Mouse (Mus musculus) midbrain, embryonic 16.5 days (tissue): ENCODE measurements around the gene Fam69a. TPM values are rescaled to one million over a fixed set of nuclear protein-coding genes. Genes with fewer than 3 reads are reported as not detected.
A peak's percentile ranks its signal among the peaks of the same experiment; 100 is the strongest.

Source experiments
- ATAC-seq: fragments of 200-750 bp; cut with Nextera tagmentation; 2 replicates; pipeline ENCODE4 v1.8.0; 2017; ENCODE audit warnings: moderate TSS enrichment
- H3K27ac ChIP-seq: fragments of 300-500 bp; sonication (generic); 2 replicates; pipeline ENCODE4 v1.5.1; 2014; ENCODE audit warnings: mild to moderate bottlenecking, low read length, mixed read lengths
- H3K27me3 ChIP-seq: fragments of 300-500 bp; sonication (generic); 2 replicates; pipeline ENCODE4 v1.6.1; 2014; ENCODE audit warnings: low read depth, low read length, mixed read lengths; ENCODE audit not compliant: control insufficient read depth, insufficient read depth
- H3K36me3 ChIP-seq: fragments of 300-500 bp; sonication (generic); 2 replicates; pipeline ENCODE4 v1.6.1; 2014; ENCODE audit warnings: mild to moderate bottlenecking, low read length, moderate library complexity, mixed read lengths; ENCODE audit not compliant: control insufficient read depth, insufficient read depth
- H3K4me1 ChIP-seq: fragments of 300-500 bp; sonication (generic); 2 replicates; pipeline ENCODE4 v1.6.1; 2014; ENCODE audit warnings: mild to moderate bottlenecking, low read length, mixed read lengths; ENCODE audit not compliant: control insufficient read depth, insufficient read depth
- H3K4me2 ChIP-seq: fragments of 300-500 bp; sonication (generic); 2 replicates; pipeline ENCODE4 v1.6.1; 2014; ENCODE audit warnings: mild to moderate bottlenecking, low read length, mixed read lengths
- H3K4me3 ChIP-seq: fragments of 300-500 bp; sonication (generic); 2 replicates; pipeline ENCODE4 v1.5.1; 2014; ENCODE audit warnings: low read depth, mild to moderate bottlenecking, low read length, moderate library complexity, mixed read lengths
- H3K9ac ChIP-seq: fragments of 300-500 bp; sonication (generic); 2 replicates; pipeline ENCODE4 v1.6.1; 2014; ENCODE audit warnings: low read depth, low read length, mixed read lengths
- H3K9me3 ChIP-seq: fragments of 300-500 bp; sonication (generic); replicated peaks from 2 replicates; pipeline ENCODE4 v1.6.1; 2014; ENCODE audit warnings: mild to moderate bottlenecking, low read length, mixed read lengths; ENCODE audit not compliant: control insufficient read depth, poor library complexity, severe bottlenecking
- WGBS: fragments of 180-500 bp; shearing (Covaris S2); extraction: QIAGEN DNeasy Blood & Tissue Kit; methylation state at CpG from one replicate; pipeline ENCODE4 v1.1.7; 2014; 5-methylcytosine and 5-hydroxymethylcytosine counted together
- polyA plus RNA-seq: library from polyadenylated mRNA; unstranded; fragments of >200 nt; fragmentation: Nextera tagmentation; extraction: Ambion mirVana; gene quantifications from 2 replicates; pipeline ENCODE4 v1.2.1, GENCODE M21; 2015

The Fam69a gene
- polyA plus RNA-seq, 1 experiment from 2014 or later: 67.8 TPM

DNA sequence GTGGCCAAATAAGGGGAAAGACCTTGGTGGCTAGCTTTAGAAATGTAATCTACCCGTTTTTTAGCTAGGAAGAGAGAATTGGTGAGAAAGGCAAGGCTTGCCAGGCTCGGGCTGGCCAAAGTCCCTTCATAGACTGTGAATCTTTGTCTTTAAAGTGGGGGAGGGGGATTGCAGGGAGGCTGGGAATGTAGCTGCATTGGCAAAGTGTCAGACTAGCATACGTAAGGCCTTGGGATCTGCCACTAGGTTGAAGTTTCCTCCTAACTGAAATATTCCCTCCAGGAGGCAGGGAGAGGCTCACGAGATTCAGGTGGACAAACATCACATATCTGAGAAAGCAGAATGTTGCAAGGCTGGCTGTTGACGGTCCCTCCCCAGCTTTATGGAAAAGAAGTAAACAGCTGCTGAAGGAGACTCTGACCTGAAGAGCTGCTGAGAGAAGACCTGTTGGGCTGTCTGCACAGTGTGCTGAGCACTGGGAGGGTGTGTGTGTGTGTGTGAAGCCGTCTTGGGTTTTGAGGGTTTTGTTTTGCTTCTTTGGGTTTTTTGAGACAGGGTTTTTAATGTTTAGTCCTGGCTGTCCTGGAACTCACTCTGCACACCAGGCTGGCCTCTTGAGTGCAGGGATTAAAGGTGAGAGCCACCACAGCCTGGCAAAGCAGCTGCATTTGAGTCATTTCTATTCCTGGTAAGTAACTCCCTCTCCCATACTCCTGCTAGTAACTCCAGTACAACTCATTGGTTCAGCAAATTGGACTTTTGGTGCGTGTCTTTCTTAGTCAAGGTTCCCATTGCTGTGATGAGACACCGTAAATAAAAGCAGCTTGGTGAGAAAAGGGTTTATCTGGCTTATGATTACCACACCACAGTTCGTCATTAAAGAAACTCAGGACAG, 96.6 kb downstream of the Fam69a start:
- Histone ChIP-seq H3K9me3 (no peaks in the 10 kb centered on the region), H3K36me3 (no peaks in the 10 kb centered on the region), H3K4me2 (no peak overlapping the region), H3K27ac (no peak overlapping the region), H3K4me3 (no peak overlapping the region), H3K27me3 (no peaks in the 10 kb centered on the region), H3K4me1 (no peaks in the 10 kb centered on the region), H3K9ac (no peak overlapping the region)
- whole genome bisulfite sequencing: 66% methylated on average over 9 of the region's 9 CpGs
- no peak for ATAC-seq

- Histone ChIP-seq H3K4me3 (no peak overlapping the region), H3K4me1 (no peaks in the 10 kb centered on the region), H3K27ac (no peak overlapping the region), H3K4me2 (no peak overlapping the region), H3K36me3 (no peaks in the 10 kb centered on the region), H3K27me3 (no peaks in the 10 kb centered on the region), H3K9ac (no peak overlapping the region), H3K9me3 (no peaks in the 10 kb centered on the region)
- no peak for ATAC-seq
- 90% methylated on average over 5 of the region's 5 CpGs for WGBS
These were observed 106.2 kb downstream of the Fam69a start for GRCm38 (mm10) chr5:107880710-107881109.

GRCm38 (mm10) chr5:107877053-107877452, 109.8 kb downstream of the Fam69a start:
- ATAC-seq: no peak
- no peaks in the 10 kb centered on the region for H3K36me3 ChIP-seq
- WGBS: 90% methylated on average over 1 of the region's 1 CpGs
- H3K4me2 ChIP-seq: no peak overlapping the region
- no peaks in the 10 kb centered on the region for H3K9me3 ChIP-seq
- no peak overlapping the region for H3K4me3 ChIP-seq
- H3K9ac ChIP-seq: no peak overlapping the region
- no peaks in the 10 kb centered on the region for H3K4me1 ChIP-seq
- no peaks in the 10 kb centered on the region for H3K27me3 ChIP-seq
- no peak overlapping the region for H3K27ac ChIP-seq

- H3K36me3 ChIP-seq: no peaks in the 10 kb centered on the region
- no peak overlapping the region for H3K4me2 ChIP-seq
- no peaks in the 10 kb centered on the region for H3K27me3 ChIP-seq
- H3K4me1 ChIP-seq: no peaks in the 10 kb centered on the region
- no peaks in the 10 kb centered on the region for H3K9me3 ChIP-seq
- H3K4me3 ChIP-seq: no peak overlapping the region
- no peak overlapping the region for H3K27ac ChIP-seq
- ATAC-seq: no peak
- H3K9ac ChIP-seq: no peak overlapping the region
These were observed 111.6 kb downstream of the Fam69a start for GRCm38 (mm10) chr5:107875261-107875611.

DNA sequence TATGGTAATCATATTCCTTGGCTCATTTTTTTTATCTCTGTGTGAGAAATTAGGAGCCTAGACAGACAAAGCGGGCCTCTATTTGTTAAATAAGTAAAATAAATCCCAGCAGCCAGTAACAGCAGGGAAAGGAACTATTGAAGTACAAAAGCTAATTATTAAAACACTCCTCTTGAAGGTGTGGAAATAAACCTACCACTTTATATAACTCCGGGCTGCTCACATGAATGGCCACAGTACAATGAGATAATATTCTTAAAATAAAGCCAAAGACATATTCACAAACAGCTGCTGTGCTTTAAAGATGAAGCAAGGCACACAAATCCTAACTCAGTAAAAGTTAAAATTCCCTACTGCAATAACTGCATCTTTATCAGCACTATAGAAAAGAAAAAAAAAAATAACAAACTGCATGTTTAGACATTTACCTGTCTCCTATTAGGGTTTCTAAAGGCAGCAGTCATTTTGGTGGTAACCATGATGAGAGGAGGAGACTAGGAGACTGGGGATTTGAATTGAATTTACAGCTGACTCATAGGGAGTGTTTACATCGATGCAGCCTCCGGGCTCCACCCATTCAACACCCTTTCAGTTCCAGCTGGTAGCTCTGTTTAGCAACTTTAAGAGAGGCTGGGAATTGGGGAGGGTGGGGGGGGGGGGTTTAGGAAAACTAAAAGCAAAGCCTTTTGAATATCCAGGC, 112.2 kb downstream of the Fam69a start, which contains the start of gene Evi5:
TSS of gene Evi5 (minus strand) at position 547 of the 700 bp plus-strand sequence.
- Histone ChIP-seq H3K36me3 (no peaks in the 10 kb centered on the region), H3K4me2 (no peak within 1 kb of the TSS), H3K4me1 (no peaks in the 10 kb centered on the region), H3K9me3 (no peaks in the 10 kb centered on the region), H3K27me3 (no peaks in the 10 kb centered on the region), H3K27ac (no peak within 1 kb of the TSS), H3K9ac (no peak within 1 kb of the TSS), H3K4me3 (no peak within 1 kb of the TSS)
- no peak for ATAC-seq
- 47% methylated on average over 4 of the region's 4 CpGs for WGBS

DNA sequence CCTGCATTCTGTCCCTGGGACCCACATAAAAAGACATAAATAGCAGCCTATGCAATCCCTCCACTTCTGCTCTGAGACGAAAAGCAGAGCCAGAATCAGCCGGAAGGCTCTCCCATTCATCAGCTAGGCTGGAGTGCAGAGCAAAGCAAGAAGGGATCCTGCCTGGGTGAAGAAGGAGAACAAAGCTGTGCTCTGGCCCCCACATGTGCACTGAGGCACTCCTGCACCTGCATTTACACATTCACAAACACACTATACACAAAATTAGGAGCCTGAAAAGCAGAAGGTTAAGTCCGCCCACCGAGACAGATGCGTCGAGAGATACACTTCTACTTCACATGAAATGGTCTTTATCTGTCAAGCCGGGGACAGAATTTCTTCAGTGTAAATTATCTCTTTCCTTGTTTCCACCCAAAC, 113.0 kb downstream of the Fam69a start:
- no peaks in the 10 kb centered on the region for H3K27me3 ChIP-seq
- no peaks in the 10 kb centered on the region for H3K4me1 ChIP-seq
- H3K4me3 ChIP-seq: no peak overlapping the region
- H3K4me2 ChIP-seq: no peak overlapping the region
- H3K27ac ChIP-seq: no peak overlapping the region
- ATAC-seq: no peak
- H3K36me3 ChIP-seq: no peaks in the 10 kb centered on the region
- 69% methylated on average over 7 of the region's 7 CpGs for WGBS
- H3K9me3 ChIP-seq: no peaks in the 10 kb centered on the region
- no peak overlapping the region for H3K9ac ChIP-seq

- no peak for ATAC-seq
- WGBS: 88% methylated on average over 6 of the region's 6 CpGs
- Histone ChIP-seq H3K27ac (no peak overlapping the region), H3K4me3 (no peak overlapping the region), H3K9ac (no peak overlapping the region), H3K27me3 (no peaks in the 10 kb centered on the region), H3K36me3 (no peaks in the 10 kb centered on the region), H3K4me2 (no peak overlapping the region), H3K9me3 (no peaks in the 10 kb centered on the region), H3K4me1 (no peaks in the 10 kb centered on the region)
These were observed 113.6 kb downstream of the Fam69a start for GRCm38 (mm10) chr5:107873330-107873729.

- Histone ChIP-seq H3K9ac (no peak overlapping the region), H3K9me3 (no peaks in the 10 kb centered on the region), H3K27ac (no peak overlapping the region), H3K27me3 (no peaks in the 10 kb centered on the region), H3K4me3 (no peak overlapping the region), H3K4me2 (no peak overlapping the region), H3K36me3 (no peaks in the 10 kb centered on the region), H3K4me1 (peaks cover 8% of the 10 kb centered on the region)
- WGBS: 60% methylated on average over 2 of the region's 2 CpGs
- no peak for ATAC-seq
These were observed 117.2 kb downstream of the Fam69a start for GRCm38 (mm10) chr5:107869701-107870100.

DNA sequence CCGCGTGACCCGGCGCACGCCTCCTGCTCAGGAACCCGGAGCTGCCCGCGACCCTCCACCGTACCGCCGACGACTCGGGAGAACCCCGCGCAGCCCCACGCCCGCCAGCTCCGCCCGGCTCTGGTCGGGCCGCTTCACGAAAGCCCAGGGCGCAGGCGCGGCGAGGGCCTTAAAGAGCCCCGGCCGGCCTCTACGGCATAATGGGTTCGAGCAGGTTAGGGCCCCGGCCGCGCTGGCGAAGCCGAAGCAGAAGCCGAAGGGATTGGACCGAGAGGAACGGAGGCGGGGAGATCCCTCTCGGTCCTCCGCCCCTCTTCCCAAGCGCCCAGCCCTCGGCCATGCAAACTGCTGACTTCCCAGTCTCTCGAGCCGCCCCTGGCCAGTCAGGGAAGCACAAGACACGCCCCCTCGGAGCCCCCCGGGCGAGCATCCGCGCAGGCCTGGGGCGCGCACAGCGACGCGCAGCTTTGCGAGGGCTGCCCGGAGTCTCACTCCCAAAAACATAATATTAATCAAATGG, 117.9 kb downstream of the Fam69a start:
- Histone ChIP-seq H3K4me2 (peak overlapping the region; percentile 52), H3K9me3 (no peaks in the 10 kb centered on the region), H3K9ac (peak overlapping the region; percentile 83), H3K36me3 (no peaks in the 10 kb centered on the region), H3K27ac (peak overlapping the region; percentile 92), H3K27me3 (no peaks in the 10 kb centered on the region), H3K4me1 (peaks cover 8% of the 10 kb centered on the region), H3K4me3 (peak overlapping the region; percentile 80)
- ATAC-seq: peak; percentile 98
- WGBS: under 1% methylated on average over 57 of the region's 58 CpGs
